Mouse (Mus musculus) spleen, adult 2 months (tissue): ENCODE measurements at regions not wholly inside any gene's neighbourhood (a gene's known extent, or its start where the extent isn't known, plus 50 kb on each side); places are given as distances from the start of the nearest gene placed in this dataset.

Experiments used
- CTCF ChIP-seq: fragments of 200-500 bp; IDR thresholded peaks from 2 replicates; pipeline ENCODE4 v1.5.1; 2011; ENCODE audit warnings: mild to moderate bottlenecking, inconsistent platforms; ENCODE audit not compliant: insufficient read depth, insufficient read length, insufficient replicate concordance; ENCODE audit errors: extremely low read depth
- POLR2A ChIP-seq: fragments of 200-500 bp; IDR thresholded peaks from 2 replicates; pipeline ENCODE4 v1.6.1; 2011; ENCODE audit warnings: low read depth, low read length, inconsistent platforms

GRCm38 (mm10) chr6:17410409-17410722, 53.2 kb upstream of the Met start:
- TF ChIP-seq CTCF (no peak), POLR2A (no peak)
